Mouse (Mus musculus): Measurements from ENCODE around the gene Bicc1. TPM values are rescaled to one million over a fixed set of nuclear protein-coding genes. Genes with fewer than 3 reads are reported as not detected.
"Not testable (repeated sequence)": the region's sequence is repeated elsewhere in the genome, so short reads cannot be mapped to it uniquely, and the experiment has no call there.

The Bicc1 gene
- total and polyA plus RNA-seq, 3 experiments, result 13.7 to 17.1 (median 14.6) TPM

GRCm38 (mm10) chr10:70966642-70967345 lies 192.7 kb downstream of the Bicc1 start:
- TF ChIP-seq CTCF (IDR thresholded peaks at IDR 0.05) (no peak; the same call in 1 of the 2 replicates), POLR2A (IDR thresholded peaks at IDR 0.05; ENCODE audit: insufficient read depth, low read depth, low read length) (no peak), EP300 (IDR thresholded peaks at IDR 0.05; ENCODE audit: insufficient read depth, low read depth, low read length) (no peak)
- Histone ChIP-seq H3K79me2 (replicated peaks; ENCODE audit: control insufficient read depth, insufficient read depth, low read length) (no peaks in the 10 kb centered on the region), H3K4me1 (ENCODE audit: control insufficient read depth, insufficient read depth, low read length) (peaks cover 5% of the 10 kb centered on the region), H3K27me3 (ENCODE audit: control insufficient read depth, insufficient read depth, low read length) (no peaks in the 10 kb centered on the region), H3K27ac (peak overlapping the region; percentile 49), H3K4me3 (no peak overlapping the region), H3K36me3 (ENCODE audit: control insufficient read depth, insufficient read depth, low read length) (no peaks in the 10 kb centered on the region), H3K9ac (ENCODE audit: low read depth, low read length) (no peak overlapping the region)
- intact Hi-C loops (cut with DNase I), result loop anchor here (5.0 to 10.0 kb wide), 5 partner anchors 61 to 602 kb away; no protein-coding TSS in a partner anchor
- peak; percentile 63 to 77 for DNase-seq
- 49% methylated on average over 16 of the region's 16 CpGs for WGBS

GRCm38 (mm10) chr10:70964706-70965105 lies 194.8 kb downstream of the Bicc1 start:
- no peaks in the 10 kb centered on the region for H3K79me2 ChIP-seq (replicated peaks; ENCODE audit: control insufficient read depth, insufficient read depth, low read length)
- no peak overlapping the region for H3K9ac ChIP-seq (ENCODE audit: low read depth, low read length)
- no peaks in the 10 kb centered on the region for H3K27me3 ChIP-seq (ENCODE audit: control insufficient read depth, insufficient read depth, low read length)
- DNase-seq, result no peak
- intact Hi-C loops (cut with DNase I), result loop anchor here (5.0 to 10.0 kb wide), 9 partner anchors 63 to 647 kb away; partner anchors contain the start of gene Bicc1
- peaks cover 5% of the 10 kb centered on the region for H3K4me1 ChIP-seq (ENCODE audit: control insufficient read depth, insufficient read depth, low read length)
- TF ChIP-seq CTCF (IDR thresholded peaks at IDR 0.05), result no peak
- no peak for TF ChIP-seq POLR2A (IDR thresholded peaks at IDR 0.05; ENCODE audit: insufficient read depth, low read depth, low read length)
- no peak for TF ChIP-seq EP300 (IDR thresholded peaks at IDR 0.05; ENCODE audit: insufficient read depth, low read depth, low read length)
- H3K27ac ChIP-seq, result no peak overlapping the region
- no peaks in the 10 kb centered on the region for H3K36me3 ChIP-seq (ENCODE audit: control insufficient read depth, insufficient read depth, low read length)
- H3K4me3 ChIP-seq, result no peak overlapping the region
- WGBS, result 48% methylated on average over 8 of the region's 8 CpGs

DNA sequence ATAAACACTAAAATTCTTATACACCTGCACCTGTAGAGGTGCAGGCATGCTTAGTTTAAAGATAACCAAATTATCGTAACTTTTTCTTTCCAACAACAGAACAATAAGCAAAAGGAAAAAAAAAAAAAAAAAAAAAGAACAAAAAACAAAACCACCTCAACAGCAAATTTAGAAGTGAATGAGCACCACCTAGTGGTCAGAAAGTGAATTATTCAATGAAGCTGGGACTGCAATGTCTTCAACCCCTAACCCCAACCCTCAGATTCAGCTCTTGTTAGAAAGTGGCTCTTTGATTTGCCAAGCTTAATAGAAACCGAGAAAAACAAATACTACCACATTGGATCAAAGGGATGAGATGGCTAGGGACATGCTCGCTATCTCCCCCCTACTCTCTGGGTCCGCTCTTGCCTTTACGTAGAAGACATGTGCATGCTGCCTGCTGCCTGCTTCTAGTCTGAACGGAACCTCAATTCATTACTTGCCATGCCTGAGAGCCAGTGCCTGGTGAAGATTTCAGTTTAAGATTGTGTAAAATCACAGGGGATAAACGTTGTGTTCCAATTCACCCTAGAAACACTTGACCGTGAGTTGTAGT lies 195.8 kb downstream of the Bicc1 start:
- H3K36me3 ChIP-seq (ENCODE audit: control insufficient read depth, insufficient read depth, low read length), result no peaks in the 10 kb centered on the region
- TF ChIP-seq POLR2A (IDR thresholded peaks at IDR 0.05; ENCODE audit: insufficient read depth, low read depth, low read length) (no peak), CTCF (IDR thresholded peaks at IDR 0.05) (peak; percentile 88)
- H3K4me1 ChIP-seq (ENCODE audit: control insufficient read depth, insufficient read depth, low read length), result no peaks in the 10 kb centered on the region; the same call in 1 of the 2 replicates
- intact Hi-C loops (cut with DNase I), result loop anchor here (2.0 to 10.0 kb wide), 7 partner anchors 161 to 646 kb away; partner anchors contain the start of gene Bicc1
- no peak overlapping the region for H3K27ac ChIP-seq
- H3K4me3 ChIP-seq, result no peak overlapping the region
- no peak overlapping the region for H3K9ac ChIP-seq (ENCODE audit: low read depth, low read length)
- no peaks in the 10 kb centered on the region for H3K27me3 ChIP-seq (ENCODE audit: control insufficient read depth, insufficient read depth, low read length)
- peak in 1 of 2 experiments; percentile 6 for DNase-seq
- H3K79me2 ChIP-seq (replicated peaks; ENCODE audit: control insufficient read depth, insufficient read depth, low read length), result no peaks in the 10 kb centered on the region
- WGBS, result 52% methylated on average over 8 of the region's 8 CpGs

- 72% methylated on average over 8 of the region's 8 CpGs for whole genome bisulfite sequencing
- no peaks in the 10 kb centered on the region for H3K79me2 ChIP-seq (replicated peaks; ENCODE audit: control insufficient read depth, insufficient read depth, low read length)
- H3K9ac ChIP-seq (ENCODE audit: low read depth, low read length), result no peak overlapping the region
- H3K27ac ChIP-seq, result no peak overlapping the region
- intact Hi-C loops (cut with DNase I), result loop anchor here (1.0 to 10.0 kb wide), 8 partner anchors 44 to 644 kb away; partner anchors contain the start of gene Bicc1
- peak in 1 of 2 experiments; percentile 5 for DNase-seq
- no peaks in the 10 kb centered on the region; the same call in 1 of the 2 replicates for H3K4me1 ChIP-seq (ENCODE audit: control insufficient read depth, insufficient read depth, low read length)
- H3K4me3 ChIP-seq, result no peak overlapping the region
- H3K27me3 ChIP-seq (ENCODE audit: control insufficient read depth, insufficient read depth, low read length), result no peaks in the 10 kb centered on the region
- no peak for TF ChIP-seq POLR2A (IDR thresholded peaks at IDR 0.05; ENCODE audit: insufficient read depth, low read depth, low read length)
- TF ChIP-seq EP300 (IDR thresholded peaks at IDR 0.05; ENCODE audit: insufficient read depth, low read depth, low read length), result no peak
- TF ChIP-seq CTCF (IDR thresholded peaks at IDR 0.05), result no peak
- H3K36me3 ChIP-seq (ENCODE audit: control insufficient read depth, insufficient read depth, low read length), result no peaks in the 10 kb centered on the region
Observed at GRCm38 (mm10) chr10:70961641-70962040, 197.9 kb downstream of the Bicc1 start.

DNA sequence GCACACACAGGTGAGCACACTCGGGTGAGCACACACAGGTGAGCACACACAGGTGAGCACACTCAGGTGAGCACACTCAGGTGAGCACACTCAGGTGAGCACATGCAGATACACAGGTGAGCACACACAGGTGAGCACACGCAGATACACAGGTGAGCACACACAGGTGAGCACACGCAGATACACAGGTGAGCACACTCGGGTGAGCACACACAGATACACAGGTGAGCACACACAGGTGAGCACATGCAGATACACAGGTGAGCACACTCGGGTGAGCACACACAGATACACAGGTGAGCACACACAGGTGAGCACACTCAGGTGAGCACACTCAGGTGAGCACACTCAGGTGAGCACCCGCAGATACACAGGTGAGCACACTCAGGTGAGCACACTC lies 199.1 kb downstream of the Bicc1 start:
- H3K27me3 ChIP-seq (ENCODE audit: control insufficient read depth, insufficient read depth, low read length); H3K4me3 ChIP-seq; H3K36me3 ChIP-seq (ENCODE audit: control insufficient read depth, insufficient read depth, low read length); H3K4me1 ChIP-seq (ENCODE audit: control insufficient read depth, insufficient read depth, low read length); H3K27ac ChIP-seq; H3K79me2 ChIP-seq (replicated peaks; ENCODE audit: control insufficient read depth, insufficient read depth, low read length); H3K9ac ChIP-seq (ENCODE audit: low read depth, low read length); DNase-seq: not testable (repeated sequence)
- intact Hi-C loops (cut with DNase I), result loop anchor here (5.0 to 10.0 kb wide), 6 partner anchors 158 to 643 kb away; partner anchors contain the start of gene Bicc1
- WGBS, result 93% methylated on average over 6 of the region's 6 CpGs

- H3K27ac ChIP-seq, result no peak overlapping the region
- H3K4me3 ChIP-seq, result no peak overlapping the region
- H3K27me3 ChIP-seq (ENCODE audit: control insufficient read depth, insufficient read depth, low read length), result no peaks in the 10 kb centered on the region
- no peak for TF ChIP-seq CTCF (IDR thresholded peaks at IDR 0.05)
- TF ChIP-seq POLR2A (IDR thresholded peaks at IDR 0.05; ENCODE audit: insufficient read depth, low read depth, low read length), result no peak
- no peak for TF ChIP-seq EP300 (IDR thresholded peaks at IDR 0.05; ENCODE audit: insufficient read depth, low read depth, low read length)
- H3K9ac ChIP-seq (ENCODE audit: low read depth, low read length), result no peak overlapping the region
- H3K4me1 ChIP-seq (ENCODE audit: control insufficient read depth, insufficient read depth, low read length), result no peaks in the 10 kb centered on the region
- H3K36me3 ChIP-seq (ENCODE audit: control insufficient read depth, insufficient read depth, low read length), result no peaks in the 10 kb centered on the region
- H3K79me2 ChIP-seq (replicated peaks; ENCODE audit: control insufficient read depth, insufficient read depth, low read length), result no peaks in the 10 kb centered on the region
- 69% methylated on average over 5 of the region's 5 CpGs for WGBS
- no peak for DNase-seq
- intact Hi-C loops (cut with DNase I), result no loop called here
Observed at GRCm38 (mm10) chr10:70952770-70953147, 206.7 kb downstream of the Bicc1 start.

All from heart, adult 2 months (tissue).